Mouse (Mus musculus): ENCODE data around the gene Mfsd2b. TPM values are rescaled to one million over a fixed set of nuclear protein-coding genes. Genes with fewer than 3 reads are reported as not detected.

Gene Mfsd2b
- polyA plus RNA-seq (2012) = 76.2 and 126 TPM in 2 replicates

GRCm38 (mm10) chr12:4874161-4874927 is at the start of gene Mfsd2b:
Gene Mfsd2b, minus strand, starts transcription at chr12:4874359.

GRCm38 (mm10) chr12:4916994-4917804 is 43.0 kb upstream of the Mfsd2b start, which contains the start of gene Atad2b:
Gene Atad2b, plus strand, starts transcription at chr12:4917353.

DNA sequence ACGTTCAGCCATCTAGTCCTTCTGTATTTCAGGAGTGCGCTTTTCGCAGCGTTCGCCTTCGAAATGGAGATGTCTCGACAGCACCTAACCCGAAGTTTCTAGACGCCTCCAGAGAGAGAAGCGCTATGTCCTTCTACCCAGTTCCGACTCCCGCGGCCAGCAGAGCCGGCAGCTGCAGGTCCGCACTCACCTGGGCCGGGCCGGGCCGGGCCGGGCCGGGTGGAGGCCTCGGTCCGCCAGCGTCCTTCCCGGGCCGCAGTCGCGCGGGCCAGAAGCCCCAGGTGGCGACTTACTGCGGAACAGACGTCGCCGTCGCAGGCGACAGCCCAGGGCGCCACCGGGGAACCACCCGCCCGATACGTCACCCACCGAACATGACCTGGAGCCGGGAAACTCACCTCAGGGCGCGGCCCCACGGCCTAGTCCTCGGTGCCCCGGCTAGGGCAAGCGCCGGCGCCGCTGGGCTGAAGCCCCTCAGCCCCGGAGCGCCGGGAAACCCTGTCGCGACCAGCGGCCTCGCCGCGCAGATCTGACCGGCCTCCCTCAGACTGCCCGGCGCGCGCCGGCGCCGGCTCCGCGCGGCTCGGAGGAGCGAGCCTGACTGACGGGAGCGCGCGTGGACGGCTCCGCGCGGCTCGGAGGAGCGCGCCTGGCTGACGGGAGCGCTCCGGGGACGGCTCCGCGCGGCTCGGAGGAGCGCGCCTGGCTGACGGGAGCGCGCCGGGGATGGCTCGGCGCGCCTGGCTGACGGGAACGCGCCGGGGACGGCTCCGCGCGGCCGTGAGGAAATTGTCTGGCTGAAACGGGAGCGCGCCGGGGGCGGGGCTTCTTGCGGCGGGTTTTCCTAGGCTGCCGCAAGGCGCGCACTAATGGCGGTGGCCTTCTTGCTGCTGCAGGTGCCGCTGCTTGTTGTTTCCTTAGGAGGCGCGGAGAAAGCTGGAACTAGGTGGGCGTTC is 33.1 kb upstream of the Mfsd2b start, which contains the start of gene Ubxn2a:
TSS of gene Ubxn2a (minus strand) at position 755 of the 956 bp plus-strand sequence.

DNA sequence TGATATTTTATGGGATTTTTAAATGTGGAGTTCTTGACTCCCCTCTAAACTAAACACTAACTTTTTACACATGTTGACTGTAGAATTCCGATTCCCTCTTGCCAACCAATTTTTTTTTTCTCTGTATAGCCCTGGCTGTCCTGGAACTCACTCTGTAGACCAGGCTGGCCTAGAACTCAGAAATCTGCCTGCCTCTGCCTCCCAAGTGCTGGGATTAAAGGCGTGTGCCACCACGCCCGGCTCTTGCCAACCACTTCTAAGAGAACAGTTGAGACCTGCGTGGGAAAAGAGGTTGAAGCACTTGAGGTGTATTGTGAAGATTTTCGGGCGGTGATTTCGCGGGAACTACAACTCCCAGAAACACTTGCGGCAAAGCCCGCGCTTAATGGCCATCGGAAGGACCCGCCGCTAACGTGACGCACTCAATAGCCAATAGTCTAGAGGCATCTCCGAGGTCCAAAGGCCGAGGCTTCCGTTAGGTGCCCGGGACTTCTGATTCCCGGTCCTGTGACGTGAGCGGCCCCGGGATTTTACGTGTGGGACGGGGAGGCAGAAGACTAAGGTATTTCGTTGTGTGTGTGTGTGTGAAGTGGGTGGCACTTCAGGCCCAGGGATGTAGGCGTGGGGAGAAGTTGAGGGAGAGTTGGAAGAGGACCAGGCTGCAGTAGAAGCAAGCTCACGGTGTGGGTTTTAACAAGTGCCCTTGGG is 31.1 kb downstream of the Mfsd2b start, which contains the start of gene Wdcp:
TSS of gene Wdcp (plus strand) at position 414 of the 708 bp plus-strand sequence.

GRCm38 (mm10) chr12:4841392-4841887 is 32.7 kb downstream of the Mfsd2b start, which contains the start of gene Fkbp1b:
Gene Fkbp1b, minus strand, starts transcription at chr12:4841591.

DNA sequence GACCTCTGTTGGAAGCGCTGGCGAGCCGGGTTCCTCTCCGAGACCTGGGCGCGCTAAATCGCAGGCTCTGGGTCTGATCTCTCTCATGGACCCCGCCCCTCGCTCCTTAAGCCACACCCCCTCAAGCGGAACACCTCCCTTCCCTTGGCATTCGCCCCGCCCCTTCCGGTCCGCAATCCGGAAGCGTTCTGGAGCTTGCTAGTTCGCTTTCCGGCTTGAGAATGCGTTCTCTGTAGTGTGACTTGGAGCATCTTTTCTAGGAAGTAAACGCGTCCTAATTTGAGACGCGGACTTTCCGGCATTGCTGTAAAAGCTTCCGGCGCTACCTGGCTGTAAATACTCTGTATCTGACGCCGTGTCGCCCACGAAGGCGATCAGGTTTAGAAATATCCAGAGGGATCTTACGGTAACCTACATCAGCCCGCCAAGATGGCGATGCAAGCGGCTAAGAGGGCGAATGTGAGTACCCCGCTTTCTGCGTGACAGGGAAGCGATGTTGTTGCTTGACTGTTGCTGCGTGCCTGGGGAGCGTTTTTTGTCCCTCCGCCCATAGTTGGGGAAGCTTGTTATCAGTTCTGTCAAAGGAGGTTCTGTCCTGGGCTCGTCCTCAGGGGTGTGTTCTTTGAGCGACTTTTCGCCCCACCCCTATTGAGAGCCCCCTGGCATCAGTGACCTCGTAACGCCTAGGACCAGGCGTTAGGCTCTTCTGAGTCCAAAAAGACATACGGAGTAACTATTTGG is 56.6 kb downstream of the Mfsd2b start, which contains the start of gene Sf3b6:
TSS of gene Sf3b6 (plus strand) at position 184 of the 741 bp plus-strand sequence.

Other genes with a start within 250 kb of the Mfsd2b start
- gene Fam228a, start 135.9 kb downstream of the Mfsd2b start, polyA plus RNA-seq (2012) = 0.06 TPM in 1 of 2 replicates, not detected in the other
- 0.03 and 0.13 TPM in 2 replicates for gene Pfn4, start 105.3 kb downstream of the Mfsd2b start, polyA plus RNA-seq (2012)
- gene Fam228b, start 105.1 kb downstream of the Mfsd2b start, polyA plus RNA-seq (2012) = 2.1 and 3.2 TPM in 2 replicates
- gene Sf3b6, start 56.8 kb downstream of the Mfsd2b start, polyA plus RNA-seq (2012) = 10.7 and 11.9 TPM in 2 replicates
- gene Fkbp1b, start 32.8 kb downstream of the Mfsd2b start, polyA plus RNA-seq (2012) = 7.0 and 12.6 TPM in 2 replicates
- gene Wdcp, start 31.1 kb downstream of the Mfsd2b start, polyA plus RNA-seq (2012) = 0.59 and 1.6 TPM in 2 replicates
- gene Ubxn2a, start 33.3 kb upstream of the Mfsd2b start, polyA plus RNA-seq (2012) = 17.2 and 17.5 TPM in 2 replicates
- gene Atad2b, start 43.0 kb upstream of the Mfsd2b start, polyA plus RNA-seq (2012) = 14.1 and 15.8 TPM in 2 replicates

Measured in megakaryocyte-erythroid progenitor cell, adult 5 weeks (primary cell).